Mouse (Mus musculus) thymus, adult 2 months (tissue): ENCODE results near the gene Fam208a. TPM values are rescaled to one million over a fixed set of nuclear protein-coding genes. Genes with fewer than 3 reads are reported as not detected.

Experiments used
- DNase-seq: peaks from one replicate; pipeline ENCODE4 v3.0.0; 2021
- H3K27ac ChIP-seq: fragments of 200-500 bp; 2 replicates; pipeline ENCODE4 v1.5.1; 2012; ENCODE audit warnings: low read length, control low read depth; ENCODE audit not compliant: control insufficient read depth, insufficient read depth
- H3K27me3 ChIP-seq: fragments of 200-500 bp; 2 replicates; pipeline ENCODE4 v1.6.1; 2012; ENCODE audit warnings: mild to moderate bottlenecking, low read length, moderate library complexity, mixed read lengths; ENCODE audit not compliant: control insufficient read depth, insufficient read depth
- H3K36me3 ChIP-seq: fragments of 200-500 bp; 2 replicates; pipeline ENCODE4 v1.6.1; 2012; ENCODE audit warnings: mild to moderate bottlenecking, low read length, moderate library complexity; ENCODE audit not compliant: control insufficient read depth, insufficient read depth
- H3K4me1 ChIP-seq: fragments of 200-500 bp; replicated peaks from 2 replicates; pipeline ENCODE4 v1.6.1; 2012; ENCODE audit warnings: low read length; ENCODE audit not compliant: control insufficient read depth, insufficient read depth
- H3K4me3 ChIP-seq: fragments of 200-500 bp; 2 replicates; pipeline ENCODE4 v1.5.1; 2012; ENCODE audit warnings: mild to moderate bottlenecking, low read length, control low read depth, moderate library complexity; ENCODE audit not compliant: control insufficient read depth, insufficient read depth
- CTCF ChIP-seq: fragments of 200-500 bp; IDR thresholded peaks from 2 replicates; pipeline ENCODE4 v1.5.1; 2012; ENCODE audit warnings: mild to moderate bottlenecking, control low read depth, low read length, moderate library complexity, borderline replicate concordance; ENCODE audit not compliant: control insufficient read depth, poor library complexity, insufficient read depth; ENCODE audit errors: extremely low read depth
- POLR2A ChIP-seq: fragments of 200-500 bp; IDR thresholded peaks from 2 replicates; pipeline ENCODE4 v1.6.1; 2012; ENCODE audit warnings: mild to moderate bottlenecking, low read length, control low read depth, moderate library complexity; ENCODE audit not compliant: control insufficient read depth, poor library complexity, insufficient read depth; ENCODE audit errors: extremely low read depth
- WGBS: fragments of 180-500 bp; shearing (Covaris S2); methylation state at CpG from one replicate; pipeline ENCODE4 v1.1.7; 2018; 5-methylcytosine and 5-hydroxymethylcytosine counted together
- polyA plus RNA-seq: library from polyadenylated mRNA; depleted of rRNA; stranded (reverse); fragments of >200 nt; gene quantifications from 2 replicates; pipeline ENCODE4 v1.2.3, GENCODE M21; 2012

Fam208a gene
- polyA plus RNA-seq, 1 experiment: 11.5 TPM

DNA sequence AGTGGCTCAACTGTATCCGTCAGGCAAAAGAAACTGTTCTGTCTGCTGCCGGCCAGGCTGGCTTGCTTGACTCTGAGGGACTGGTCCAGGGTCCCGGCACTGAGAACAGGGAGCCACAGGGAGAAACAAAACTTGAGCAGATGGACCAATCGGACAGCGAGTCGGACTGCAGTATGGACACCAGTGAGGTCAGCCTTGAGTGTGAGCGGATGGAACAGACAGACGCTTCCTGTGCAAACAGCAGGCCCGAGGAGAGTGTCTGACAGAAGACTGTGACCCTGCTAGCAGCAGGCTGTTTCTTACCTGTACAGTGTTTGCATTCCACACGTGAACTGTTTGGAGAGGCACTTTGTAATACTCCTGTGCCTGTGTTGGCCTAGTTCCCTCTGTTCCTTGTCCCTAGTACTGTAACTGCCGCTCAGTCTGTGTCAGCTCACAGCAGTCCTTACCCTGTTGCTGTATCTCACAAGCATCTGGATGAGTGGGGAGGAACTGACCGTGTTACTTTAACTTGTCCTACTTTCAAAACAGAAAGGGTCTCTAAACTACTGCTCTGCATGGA lies 26.8 kb upstream of the Fam208a start:
- H3K27me3 ChIP-seq: no peaks in the 10 kb centered on the region
- H3K4me3 ChIP-seq: no peak overlapping the region
- H3K27ac ChIP-seq: peak overlapping the region; percentile 96
- TF ChIP-seq POLR2A (no peak), CTCF (no peak)
- peaks cover 5% of the 10 kb centered on the region for H3K36me3 ChIP-seq
- H3K4me1 ChIP-seq: peaks cover 34% of the 10 kb centered on the region
- no peak for DNase-seq
- 76% methylated on average over 12 of the region's 12 CpGs for WGBS

DNA sequence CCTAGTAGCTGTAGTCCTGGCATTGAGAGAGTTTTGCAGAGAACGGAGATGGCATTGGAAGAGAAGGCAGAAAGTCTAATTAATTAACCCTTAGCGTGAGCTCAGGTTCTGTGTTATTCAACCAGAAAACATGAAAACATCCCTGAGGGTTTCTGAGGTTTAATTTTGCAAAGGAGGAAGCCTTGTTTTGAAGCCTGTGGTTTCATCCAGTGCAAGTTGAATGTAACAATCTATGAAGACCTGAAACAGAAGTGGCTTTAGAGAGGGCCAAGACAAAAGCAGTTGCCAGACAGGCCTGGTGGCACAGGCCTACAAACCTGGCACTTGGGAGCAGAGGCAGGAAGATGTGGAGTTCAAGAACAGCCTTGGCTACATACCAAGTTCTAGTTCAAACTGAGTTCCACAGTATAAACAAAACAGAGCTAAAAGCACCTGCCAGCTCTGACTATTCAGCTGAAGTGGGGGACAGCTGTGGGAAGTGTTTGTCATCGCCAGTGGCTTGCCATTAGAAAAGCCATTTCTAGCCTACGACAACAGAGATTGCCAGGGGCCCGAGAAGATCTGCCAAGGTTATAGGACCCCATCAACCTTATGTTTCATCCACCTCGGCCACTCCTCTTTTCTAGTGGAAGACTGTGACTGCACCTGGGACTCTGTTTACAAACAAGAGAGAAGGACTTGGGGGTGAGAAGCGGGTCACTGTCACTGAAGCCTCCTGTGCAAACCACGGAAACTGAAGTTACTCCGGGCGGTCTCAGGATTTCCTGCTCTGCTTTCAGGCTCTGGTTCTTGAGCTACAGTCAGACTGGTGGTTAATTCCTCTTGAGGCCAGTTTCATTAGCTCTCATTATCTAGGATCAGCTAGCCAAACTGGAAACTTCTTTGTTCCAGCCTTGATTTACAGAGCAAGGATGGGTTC lies 26.0 kb upstream of the Fam208a start:
- Histone ChIP-seq H3K36me3 (peaks cover 4% of the 10 kb centered on the region), H3K4me3 (no peak overlapping the region), H3K4me1 (peaks cover 34% of the 10 kb centered on the region), H3K27me3 (no peaks in the 10 kb centered on the region), H3K27ac (peak overlapping the region; percentile 96)
- TF ChIP-seq POLR2A (no peak), CTCF (no peak)
- peak; percentile 39 for DNase-seq
- 10% methylated on average over 10 of the region's 10 CpGs for WGBS

DNA sequence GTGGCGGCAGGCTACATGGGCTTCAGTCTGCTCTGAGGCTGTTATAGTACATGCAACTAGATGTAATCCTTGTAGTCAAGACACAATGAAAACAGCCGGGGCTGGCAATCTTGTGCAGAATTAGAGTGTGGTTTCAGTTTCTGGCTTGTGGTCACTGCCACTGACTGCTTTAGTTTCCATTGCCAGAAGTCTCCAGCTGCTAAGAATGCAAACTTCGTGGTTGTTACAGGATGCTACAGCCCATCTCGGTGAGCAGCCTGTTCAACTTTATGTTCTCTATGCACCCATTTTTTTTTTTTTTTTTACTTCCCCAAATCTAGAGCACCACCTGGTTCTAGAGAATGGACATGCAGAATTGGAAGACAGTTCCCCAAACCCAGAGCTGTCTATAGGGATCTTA lies 23.2 kb upstream of the Fam208a start:
- Histone ChIP-seq H3K36me3 (no peaks in the 10 kb centered on the region; the same call in 1 of the 2 replicates), H3K27me3 (no peaks in the 10 kb centered on the region), H3K4me1 (peaks cover 30% of the 10 kb centered on the region), H3K4me3 (no peak overlapping the region), H3K27ac (peak overlapping the region; percentile 57)
- DNase-seq: peak; percentile 35
- TF ChIP-seq POLR2A (no peak), CTCF (no peak)
- 3% methylated on average over 4 of the region's 4 CpGs for WGBS

DNA sequence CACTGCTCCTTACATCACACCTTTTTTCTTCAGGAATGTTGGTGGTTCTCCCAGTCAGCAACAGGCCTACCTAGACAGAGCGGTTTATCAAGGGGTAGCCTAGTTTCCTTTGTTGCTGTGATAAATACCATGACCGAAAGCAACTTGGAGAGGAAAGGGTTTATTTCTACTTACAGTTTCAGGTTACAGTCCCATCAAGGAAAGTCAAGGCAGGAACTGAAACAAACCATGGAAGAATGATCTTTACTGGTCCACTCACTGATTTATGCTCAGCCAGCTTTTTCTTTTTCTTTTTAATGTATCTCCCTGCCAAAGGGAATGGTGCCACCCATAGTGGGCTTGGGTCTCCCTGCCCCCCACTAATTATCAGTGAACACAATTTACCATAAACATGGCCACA lies 22.7 kb upstream of the Fam208a start:
- H3K27ac ChIP-seq: peak overlapping the region; percentile 40; the same call in 1 of the 2 replicates
- H3K36me3 ChIP-seq: no peaks in the 10 kb centered on the region; the same call in 1 of the 2 replicates
- no peaks in the 10 kb centered on the region for H3K27me3 ChIP-seq
- no peak for DNase-seq
- peaks cover 26% of the 10 kb centered on the region for H3K4me1 ChIP-seq
- no peak overlapping the region for H3K4me3 ChIP-seq
- no peak for TF ChIP-seq POLR2A
- no peak for TF ChIP-seq CTCF
- 95% methylated on average over 2 of the region's 2 CpGs for WGBS

DNA sequence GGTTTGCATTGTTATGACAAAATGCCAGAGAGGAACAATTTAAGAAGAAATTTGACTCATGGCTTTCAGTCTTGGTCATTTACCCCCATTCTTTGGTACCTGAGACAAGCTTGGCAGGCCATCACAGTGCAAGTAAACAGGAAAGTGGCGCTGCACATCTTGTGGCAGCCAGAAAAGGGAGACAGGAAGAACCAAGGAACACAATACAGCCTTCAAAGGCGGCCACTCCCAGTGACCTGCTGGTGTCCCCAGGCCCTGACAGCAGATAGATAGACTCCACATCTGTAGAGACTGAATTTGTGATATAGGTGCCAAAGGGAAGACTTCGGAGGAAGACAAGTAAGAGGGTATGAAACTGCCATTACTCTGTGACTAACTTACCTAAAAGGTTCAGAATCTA lies 20.4 kb upstream of the Fam208a start:
- peaks cover 18% of the 10 kb centered on the region for H3K4me1 ChIP-seq
- TF ChIP-seq POLR2A (no peak), CTCF (no peak)
- H3K4me3 ChIP-seq: no peak overlapping the region
- no peak overlapping the region for H3K27ac ChIP-seq
- WGBS: 88% methylated on average over 3 of the region's 3 CpGs
- no peak for DNase-seq
- no peaks in the 10 kb centered on the region for H3K27me3 ChIP-seq
- H3K36me3 ChIP-seq: no peaks in the 10 kb centered on the region; the same call in 1 of the 2 replicates

DNA sequence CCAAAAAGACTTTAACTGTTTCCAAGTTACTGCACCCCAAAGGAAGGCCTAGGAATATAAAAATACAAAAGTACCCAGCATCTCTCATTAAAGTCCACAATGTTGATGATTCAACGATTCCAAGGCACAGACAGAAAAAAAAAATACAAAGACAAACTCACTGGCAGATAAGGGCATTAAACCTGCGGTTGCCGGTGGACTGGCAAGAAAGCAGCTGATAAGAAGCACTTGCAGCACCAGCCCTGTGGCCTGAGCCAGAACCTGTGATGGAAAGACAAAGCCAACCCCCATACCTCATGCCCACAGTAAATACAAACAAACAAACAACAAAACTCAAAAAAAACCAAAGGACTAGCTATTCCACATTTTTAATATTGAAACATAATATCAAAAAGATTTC lies 19.0 kb upstream of the Fam208a start:
- Histone ChIP-seq H3K4me1 (peaks cover 12% of the 10 kb centered on the region), H3K4me3 (no peak overlapping the region), H3K27me3 (no peaks in the 10 kb centered on the region), H3K27ac (no peak overlapping the region), H3K36me3 (no peaks in the 10 kb centered on the region)
- DNase-seq: no peak
- WGBS: 96% methylated on average over 3 of the region's 3 CpGs
- TF ChIP-seq POLR2A (no peak), CTCF (no peak)

DNA sequence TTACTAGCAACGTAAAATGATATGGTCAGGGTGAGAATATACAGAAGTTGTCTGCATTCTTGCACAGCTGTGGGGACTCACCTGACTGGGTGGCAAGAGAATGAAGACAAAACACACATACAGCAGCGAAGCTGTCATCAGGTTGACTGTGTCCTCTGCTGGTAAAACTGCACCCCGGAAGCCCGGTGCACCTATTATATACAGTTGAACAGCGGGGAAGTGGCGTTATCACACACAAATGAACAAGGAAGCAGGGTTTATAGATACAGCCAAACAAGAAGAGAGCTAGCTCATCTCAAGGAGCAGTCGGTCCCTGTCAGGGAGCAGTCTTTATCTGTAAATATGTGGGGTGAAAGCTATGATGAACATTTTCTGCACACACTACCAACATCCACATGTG lies 17.1 kb upstream of the Fam208a start:
- Histone ChIP-seq H3K27me3 (no peaks in the 10 kb centered on the region), H3K4me1 (peaks cover 5% of the 10 kb centered on the region; the same call in 1 of the 2 replicates), H3K4me3 (no peak overlapping the region), H3K27ac (no peak overlapping the region), H3K36me3 (no peaks in the 10 kb centered on the region)
- TF ChIP-seq POLR2A (no peak), CTCF (no peak)
- DNase-seq: no peak
- 90% methylated on average over 7 of the region's 7 CpGs for WGBS
